8 mouse cellular contexts compared by ENCODE assay signal in the genomic region with DNA sequence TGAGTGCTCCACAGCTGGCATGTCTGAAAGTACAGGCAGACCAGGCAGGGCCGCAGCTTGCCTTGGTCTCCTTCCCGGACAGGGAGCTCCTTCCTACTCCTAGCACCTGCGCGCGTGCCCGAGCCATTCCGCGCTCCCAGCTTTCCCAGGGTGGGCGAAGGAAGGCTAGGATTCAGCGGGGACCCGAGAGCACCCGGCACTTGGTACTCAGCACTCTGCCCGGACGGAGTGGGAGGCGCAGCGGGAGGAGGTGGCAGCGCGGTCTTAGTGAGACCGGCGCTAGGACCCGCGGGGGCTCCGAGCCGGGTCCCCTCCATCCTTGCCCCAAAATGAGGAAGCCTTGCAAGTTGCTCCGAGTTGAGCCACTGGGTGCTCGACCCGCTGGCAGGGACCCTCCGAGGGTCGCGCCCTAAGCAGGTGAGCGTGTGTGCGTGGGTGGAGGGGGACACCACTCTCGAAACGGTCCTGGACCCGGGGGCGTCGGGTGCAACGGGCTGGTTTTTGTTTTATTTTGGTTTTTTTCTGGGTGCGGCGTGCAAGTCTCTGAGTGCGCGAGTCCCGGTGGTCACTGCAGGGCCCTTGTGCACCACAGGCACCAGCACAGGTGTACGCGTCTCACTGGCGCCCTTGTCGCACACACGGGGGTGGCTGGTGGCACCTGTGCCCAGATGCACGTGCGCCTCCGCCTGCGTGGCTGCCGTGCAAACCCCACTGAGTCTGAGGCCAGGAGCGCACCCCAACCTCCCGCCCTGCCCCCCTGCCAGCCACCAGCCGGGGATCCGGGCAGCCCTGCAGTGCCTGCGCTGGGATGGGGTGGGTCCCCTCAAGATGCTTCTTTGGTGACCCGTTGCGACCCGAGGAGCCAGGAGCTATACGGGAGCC. TPM values are rescaled to one million over a fixed set of nuclear protein-coding genes. Genes with fewer than 3 reads are reported as not detected.
DNase-seq lines count a peak whose midpoint lies in the region; ATAC-seq lines count a peak whose summit lies in the region.

No protein-coding gene starts in this region.

- peak overlapping the region; percentile 90 for H3K4me2 ChIP-seq in heart, embryonic 15.5 days
- H3K4me2 ChIP-seq in embryonic facial prominence, embryonic 15.5 days (replicated peaks): peak overlapping the region; percentile 94
- peak overlapping the region; percentile 56 for H3K4me2 ChIP-seq in neural tube, embryonic 11.5 days (ENCODE audit: low read depth)

- peaks cover 6% of the 10 kb centered on the region for H3K9me3 ChIP-seq in heart, embryonic 15.5 days (replicated peaks)
- 0 out of 2 replicates have a peak, but pooled peaks cover 4% of the 10 kb centered on the region for H3K9me3 ChIP-seq in embryonic facial prominence, embryonic 15.5 days (replicated peaks)
- no peaks in the 10 kb centered on the region for H3K9me3 ChIP-seq in neural tube, embryonic 11.5 days (ENCODE audit: control insufficient read depth, low read length)

- intact Hi-C loops in left cerebral cortex, postnatal 36 days (cut with DNase I): no loop called here

- H3K27me3 ChIP-seq in heart, embryonic 15.5 days: peaks cover 75% of the 10 kb centered on the region
- H3K27me3 ChIP-seq in embryonic facial prominence, embryonic 15.5 days: peaks cover 70% of the 10 kb centered on the region
- H3K27me3 ChIP-seq in neural tube, embryonic 11.5 days (ENCODE audit: control insufficient read depth, insufficient read depth, low read length): peaks cover 44% of the 10 kb centered on the region

- peak overlapping the region; percentile 50 for H3K9ac ChIP-seq in heart, embryonic 15.5 days
- peak overlapping the region; percentile 35 for H3K9ac ChIP-seq in embryonic facial prominence, embryonic 15.5 days
- peak overlapping the region; percentile 41 for H3K9ac ChIP-seq in neural tube, embryonic 11.5 days (ENCODE audit: low read length)

- 2% methylated on average over 62 of the region's 62 CpGs for WGBS in heart, embryonic 15.5 days
- 2% methylated on average over 59 of the region's 62 CpGs for WGBS in embryonic facial prominence, embryonic 15.5 days
- 3% methylated on average over 62 of the region's 62 CpGs for WGBS in neural tube, embryonic 11.5 days

- H3K4me3 ChIP-seq in heart, embryonic 15.5 days: peak overlapping the region; percentile 53
- peak overlapping the region; percentile 53 for H3K4me3 ChIP-seq in embryonic facial prominence, embryonic 15.5 days (replicated peaks)
- peak overlapping the region; percentile 31 for H3K4me3 ChIP-seq in neural tube, embryonic 11.5 days (ENCODE audit: low read depth, low read length)

- H3K4me1 ChIP-seq in heart, embryonic 15.5 days (replicated peaks): peaks cover 25% of the 10 kb centered on the region
- H3K4me1 ChIP-seq in embryonic facial prominence, embryonic 15.5 days: peaks cover 33% of the 10 kb centered on the region
- H3K4me1 ChIP-seq in neural tube, embryonic 11.5 days (ENCODE audit: control insufficient read depth, insufficient read depth, low read length): peaks cover 6% of the 10 kb centered on the region; the same call in 1 of the 2 replicates

- no peak for ATAC-seq in heart, embryonic 15.5 days (replicated peaks; ENCODE audit: insufficient number of reproducible peaks, insufficient read depth, low FRiP score, low read depth)
- ATAC-seq in embryonic facial prominence, embryonic 15.5 days (ENCODE audit: insufficient number of reproducible peaks, low FRiP score, low TSS enrichment, low read depth): no peak
- ATAC-seq in neural tube, embryonic 11.5 days (ENCODE audit: insufficient read depth, low FRiP score, low TSS enrichment): no peak

- DNase-seq in heart, adult 8-10 months (ENCODE audit: low spot score): no peak
- DNase-seq in Muller cell, postnatal 12 days (ENCODE audit: inconsistent ontology term): peak; percentile 45
- DNase-seq in left cerebral cortex, postnatal 36 days (ENCODE audit: low spot score in 2 of 2): peak; percentile 64 to 76
- DNase-seq in neural tube, embryonic 11.5 days (ENCODE audit: low spot score): peak; percentile 43
- DNase-seq in thymus, postnatal 4 days: peak; percentile 75
- no peak for DNase-seq in gastrocnemius, postnatal 10 days

- H3K27ac ChIP-seq in heart, embryonic 15.5 days: no peak overlapping the region
- no peak overlapping the region for H3K27ac ChIP-seq in embryonic facial prominence, embryonic 15.5 days (replicated peaks)
- no peak overlapping the region for H3K27ac ChIP-seq in neural tube, embryonic 11.5 days (ENCODE audit: low read depth, low read length)

- H3K36me3 ChIP-seq in heart, embryonic 15.5 days: no peaks in the 10 kb centered on the region
- peaks cover 5% of the 10 kb centered on the region; the same call in 1 of the 2 replicates for H3K36me3 ChIP-seq in embryonic facial prominence, embryonic 15.5 days
- H3K36me3 ChIP-seq in neural tube, embryonic 11.5 days (ENCODE audit: control insufficient read depth, insufficient read depth, low read length): no peaks in the 10 kb centered on the region

RNA-seq across cellular contexts. Expression of a gene that starts 4.7 kb away (rescaled TPM):
- polyA plus RNA-seq in heart, embryonic 15.5 days (2015; fragmentation: Nextera tagmentation; extraction: Ambion mirVana): 1.6 and 3.6 TPM in 2 replicates
- total RNA-seq in heart, adult 8-10 months (2022): under 1 TPM; 0.26 to 0.75 (median 0.62) TPM
- polyA plus RNA-seq in embryonic facial prominence, embryonic 15.5 days (2015; fragmentation: Nextera tagmentation; extraction: Ambion mirVana): 7.1 and 9.1 TPM in 2 replicates
- total RNA-seq in left cerebral cortex, postnatal 36 days (2021): 100 to 1,000 TPM; 191 to 213 TPM
- 2.0 and 3.0 TPM in 2 replicates for polyA plus RNA-seq in neural tube, embryonic 11.5 days (2014; fragmentation: Nextera tagmentation; extraction: Ambion mirVana)
- 1 to 10 TPM in 1 of 2 experiments, under 1 TPM in 1; 0.70 to 1.3 TPM for total RNA-seq in gastrocnemius, postnatal 10 days (2021)

RNA-seq across cellular contexts. Expression of a gene that starts 9.3 kb away (rescaled TPM):
- polyA plus RNA-seq in heart, embryonic 15.5 days (2015; fragmentation: Nextera tagmentation; extraction: Ambion mirVana): 208 and 226 TPM in 2 replicates
- total RNA-seq in heart, adult 8-10 months (2022): 100 to 1,000 TPM; 105 to 124 (median 112) TPM
- 199 and 203 TPM in 2 replicates for polyA plus RNA-seq in embryonic facial prominence, embryonic 15.5 days (2015; fragmentation: Nextera tagmentation; extraction: Ambion mirVana)
- 10 to 100 TPM; 43.0 to 48.2 TPM for total RNA-seq in left cerebral cortex, postnatal 36 days (2021)
- 178 and 180 TPM in 2 replicates for polyA plus RNA-seq in neural tube, embryonic 11.5 days (2014; fragmentation: Nextera tagmentation; extraction: Ambion mirVana)
- 100 to 1,000 TPM in 1 of 2 experiments, 10 to 100 TPM in 1; 93.7 to 108 TPM for total RNA-seq in gastrocnemius, postnatal 10 days (2021)

RNA-seq across cellular contexts. Expression of a gene that starts 9.4 kb away (rescaled TPM):
- 42.3 and 61.2 TPM in 2 replicates for polyA plus RNA-seq in heart, embryonic 15.5 days (2015; fragmentation: Nextera tagmentation; extraction: Ambion mirVana)
- 100 to 1,000 TPM; 105 to 122 (median 112) TPM for total RNA-seq in heart, adult 8-10 months (2022)
- polyA plus RNA-seq in embryonic facial prominence, embryonic 15.5 days (2015; fragmentation: Nextera tagmentation; extraction: Ambion mirVana): 70.9 and 77.4 TPM in 2 replicates
- total RNA-seq in left cerebral cortex, postnatal 36 days (2021): 10 to 100 TPM; 30.1 to 39.3 TPM
- polyA plus RNA-seq in neural tube, embryonic 11.5 days (2014; fragmentation: Nextera tagmentation; extraction: Ambion mirVana): 35.3 and 39.0 TPM in 2 replicates
- 10 to 100 TPM; 61.6 to 63.5 TPM for total RNA-seq in gastrocnemius, postnatal 10 days (2021)

RNA-seq across cellular contexts. Expression of a gene that starts 24.4 kb away (rescaled TPM):
- 6.0 and 7.5 TPM in 2 replicates for polyA plus RNA-seq in heart, embryonic 15.5 days (2015; fragmentation: Nextera tagmentation; extraction: Ambion mirVana)
- total RNA-seq in heart, adult 8-10 months (2022): 1 to 10 TPM; 1.6 to 3.1 (median 2.7) TPM
- polyA plus RNA-seq in embryonic facial prominence, embryonic 15.5 days (2015; fragmentation: Nextera tagmentation; extraction: Ambion mirVana): 13.7 and 16.0 TPM in 2 replicates
- total RNA-seq in left cerebral cortex, postnatal 36 days (2021): 10 to 100 TPM; 54.9 to 72.9 TPM
- 5.8 and 6.0 TPM in 2 replicates for polyA plus RNA-seq in neural tube, embryonic 11.5 days (2014; fragmentation: Nextera tagmentation; extraction: Ambion mirVana)
- 1 to 10 TPM; 2.1 to 3.5 TPM for total RNA-seq in gastrocnemius, postnatal 10 days (2021)

RNA-seq across cellular contexts. Expression of a gene that starts 26.8 kb away (rescaled TPM):
- polyA plus RNA-seq in heart, embryonic 15.5 days (2015; fragmentation: Nextera tagmentation; extraction: Ambion mirVana): 0.25 and 1.1 TPM in 2 replicates
- total RNA-seq in heart, adult 8-10 months (2022): under 1 TPM in 1 of 4 experiments, not detected in 3; 0.63 TPM
- polyA plus RNA-seq in embryonic facial prominence, embryonic 15.5 days (2015; fragmentation: Nextera tagmentation; extraction: Ambion mirVana): 0.47 and 0.69 TPM in 2 replicates
- total RNA-seq in left cerebral cortex, postnatal 36 days (2021): 100 to 1,000 TPM; 202 to 212 TPM
- 21.9 and 24.1 TPM in 2 replicates for polyA plus RNA-seq in neural tube, embryonic 11.5 days (2014; fragmentation: Nextera tagmentation; extraction: Ambion mirVana)
- under 1 TPM; 0.40 to 0.43 TPM for total RNA-seq in gastrocnemius, postnatal 10 days (2021)

Comparison
In these comparisons a context has a peak if more than half of its experiments do, and no peak if none do; other contexts are left out.
1. DNase-seq: peak in Muller cell, postnatal 12 days (single experiment), left cerebral cortex, postnatal 36 days (2 of 2), neural tube, embryonic 11.5 days (single experiment) and thymus, postnatal 4 days (single experiment); none in heart, adult 8-10 months (single experiment) and gastrocnemius, postnatal 10 days (single experiment).
2. RNA of a gene that starts 4.7 kb away (total RNA-seq): 191 to 213 TPM in left cerebral cortex, postnatal 36 days; 0.70 to 1.3 TPM in gastrocnemius, postnatal 10 days and 0.26 to 0.75 TPM in heart, adult 8-10 months; every median in the first group is over 10 times any median in the second.
3. Peak in every context shown above with its lines, with median percentiles within 50 percentile points of each other: H3K4me2 ChIP-seq, H3K4me3 ChIP-seq and H3K9ac ChIP-seq.